Mouse (Mus musculus) spleen, adult 2 months (tissue): ENCODE measurements around the gene S100a14.

Experiments used
- CTCF ChIP-seq: fragments of 200-500 bp; IDR thresholded peaks from 2 replicates; pipeline ENCODE4 v1.5.1; 2011; ENCODE audit warnings: mild to moderate bottlenecking, inconsistent platforms; ENCODE audit not compliant: insufficient read depth, insufficient read length, insufficient replicate concordance; ENCODE audit errors: extremely low read depth
- POLR2A ChIP-seq: fragments of 200-500 bp; IDR thresholded peaks from 2 replicates; pipeline ENCODE4 v1.6.1; 2011; ENCODE audit warnings: low read depth, low read length, inconsistent platforms

DNA sequence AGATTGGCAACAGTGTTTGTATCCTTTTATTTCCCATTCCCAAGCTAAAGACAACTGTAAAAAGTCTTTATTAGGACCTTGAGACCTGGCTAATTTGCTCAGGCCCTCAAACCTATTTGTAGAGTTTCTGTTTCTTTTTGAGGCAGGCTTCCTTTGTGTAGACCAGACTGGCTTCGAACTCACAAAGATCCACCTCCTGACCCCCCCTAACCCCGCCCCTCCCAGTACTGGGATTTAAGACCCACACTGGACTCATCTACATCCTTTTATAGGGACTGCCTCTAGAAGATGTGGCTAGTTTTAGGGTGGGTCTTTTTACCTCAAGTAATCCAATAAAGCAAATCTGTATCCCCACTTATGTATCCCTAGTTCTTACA lies 16.9 kb upstream of the S100a14 start:
- TF ChIP-seq POLR2A (no peak), CTCF (no peak)
